Mouse (Mus musculus): Measurements from ENCODE around the gene Sorbs2. TPM values are rescaled to one million over a fixed set of nuclear protein-coding genes. Genes with fewer than 3 reads are reported as not detected.
"Not testable (repeated sequence)": the region's sequence is repeated elsewhere in the genome, so short reads cannot be mapped to it uniquely, and the experiment has no call there.

Sorbs2 gene
- polyA plus RNA-seq, 1 experiment from 2014 or later: not detected

- H3K4me3 ChIP-seq (ENCODE audit: inconsistent target): no peak overlapping the region
- WGBS (ENCODE audit: missing documents): 15% methylated on average over 7 of the region's 7 CpGs
- H3K27ac ChIP-seq: no peak overlapping the region
- H3K36me3 ChIP-seq (ENCODE audit: inconsistent target): no peaks in the 10 kb centered on the region
- H3K79me2 ChIP-seq (ENCODE audit: inconsistent target): no peaks in the 10 kb centered on the region
These were observed 309.3 kb downstream of the Sorbs2 start for GRCm38 (mm10) chr8:45816765-45817426.

- no peaks in the 10 kb centered on the region for H3K36me3 ChIP-seq (ENCODE audit: inconsistent target)
- no peaks in the 10 kb centered on the region for H3K79me2 ChIP-seq (ENCODE audit: inconsistent target)
- H3K27ac ChIP-seq: no peak overlapping the region
- 92% methylated on average over 5 of the region's 5 CpGs for WGBS (ENCODE audit: missing documents)
- H3K4me3 ChIP-seq (ENCODE audit: inconsistent target): no peak overlapping the region
These were observed 314.1 kb downstream of the Sorbs2 start for GRCm38 (mm10) chr8:45821650-45822049.

- Histone ChIP-seq H3K79me2 (ENCODE audit: inconsistent target) (no peaks in the 10 kb centered on the region), H3K27ac (no peak overlapping the region), H3K4me3 (ENCODE audit: inconsistent target) (no peak overlapping the region), H3K36me3 (ENCODE audit: inconsistent target) (no peaks in the 10 kb centered on the region)
- 88% methylated on average over 2 of the region's 2 CpGs for WGBS (ENCODE audit: missing documents)
These were observed 322.5 kb downstream of the Sorbs2 start for GRCm38 (mm10) chr8:45829985-45830548.

- H3K36me3 ChIP-seq (ENCODE audit: inconsistent target): no peaks in the 10 kb centered on the region
- no peak overlapping the region for H3K27ac ChIP-seq
- no peaks in the 10 kb centered on the region for H3K79me2 ChIP-seq (ENCODE audit: inconsistent target)
- H3K4me3 ChIP-seq (ENCODE audit: inconsistent target): no peak overlapping the region
- WGBS (ENCODE audit: missing documents): 73% methylated on average over 1 of the region's 2 CpGs
These were observed 326.3 kb downstream of the Sorbs2 start for GRCm38 (mm10) chr8:45833896-45834295.

- no peak overlapping the region for H3K4me3 ChIP-seq (ENCODE audit: inconsistent target)
- WGBS (ENCODE audit: missing documents): 84% methylated on average over 5 of the region's 5 CpGs
- H3K36me3 ChIP-seq (ENCODE audit: inconsistent target): no peaks in the 10 kb centered on the region
These were observed 335.7 kb downstream of the Sorbs2 start for GRCm38 (mm10) chr8:45843306-45843705.

GRCm38 (mm10) chr8:45844097-45844885 is 336.7 kb downstream of the Sorbs2 start:
- 84% methylated on average over 6 of the region's 6 CpGs for WGBS (ENCODE audit: missing documents)
- Histone ChIP-seq H3K27ac (no peak overlapping the region), H3K36me3 (ENCODE audit: inconsistent target) (no peaks in the 10 kb centered on the region), H3K4me3 (ENCODE audit: inconsistent target) (no peak overlapping the region), H3K79me2 (ENCODE audit: inconsistent target) (no peaks in the 10 kb centered on the region)

More at GRCm38 (mm10) chr8:45843306-45843705, 335.7 kb downstream of the Sorbs2 start:
- no peak overlapping the region for H3K27ac ChIP-seq
- H3K79me2 ChIP-seq (ENCODE audit: inconsistent target): no peaks in the 10 kb centered on the region

GRCm38 (mm10) chr8:45844911-45845481 is 337.4 kb downstream of the Sorbs2 start:
- H3K36me3 ChIP-seq (ENCODE audit: inconsistent target): no peaks in the 10 kb centered on the region
- H3K4me3 ChIP-seq (ENCODE audit: inconsistent target): no peak overlapping the region
- no peaks in the 10 kb centered on the region for H3K79me2 ChIP-seq (ENCODE audit: inconsistent target)
- H3K27ac ChIP-seq: no peak overlapping the region
- 88% methylated on average over 14 of the region's 14 CpGs for WGBS (ENCODE audit: missing documents)

GRCm38 (mm10) chr8:45845906-45846305 is 338.3 kb downstream of the Sorbs2 start:
- H3K4me3 ChIP-seq (ENCODE audit: inconsistent target): no peak overlapping the region
- H3K79me2 ChIP-seq (ENCODE audit: inconsistent target): no peaks in the 10 kb centered on the region
- 82% methylated on average over 4 of the region's 4 CpGs for WGBS (ENCODE audit: missing documents)
- no peaks in the 10 kb centered on the region for H3K36me3 ChIP-seq (ENCODE audit: inconsistent target)
- H3K27ac ChIP-seq: no peak overlapping the region

GRCm38 (mm10) chr8:45855118-45855517 is 347.5 kb downstream of the Sorbs2 start:
- WGBS (ENCODE audit: missing documents): 98% methylated on average over 4 of the region's 4 CpGs
- Histone ChIP-seq H3K79me2 (ENCODE audit: inconsistent target) (no peaks in the 10 kb centered on the region), H3K36me3 (ENCODE audit: inconsistent target) (no peaks in the 10 kb centered on the region), H3K4me3 (ENCODE audit: inconsistent target) (no peak overlapping the region), H3K27ac (no peak overlapping the region)

GRCm38 (mm10) chr8:45857734-45858133 is 350.1 kb downstream of the Sorbs2 start:
- WGBS (ENCODE audit: missing documents): 56% methylated on average over 5 of the region's 5 CpGs
- H3K79me2 ChIP-seq (ENCODE audit: inconsistent target): no peaks in the 10 kb centered on the region
- H3K36me3 ChIP-seq (ENCODE audit: inconsistent target): no peaks in the 10 kb centered on the region
- H3K4me3 ChIP-seq (ENCODE audit: inconsistent target): no peak overlapping the region
- no peak overlapping the region for H3K27ac ChIP-seq

- Histone ChIP-seq H3K27ac (no peak overlapping the region), H3K36me3 (ENCODE audit: inconsistent target) (no peaks in the 10 kb centered on the region), H3K4me3 (ENCODE audit: inconsistent target) (no peak overlapping the region), H3K79me2 (ENCODE audit: inconsistent target) (no peaks in the 10 kb centered on the region)
- WGBS (ENCODE audit: missing documents): 81% methylated on average over 9 of the region's 9 CpGs
These were observed 350.8 kb downstream of the Sorbs2 start for GRCm38 (mm10) chr8:45858391-45858790.

- H3K4me3 ChIP-seq (ENCODE audit: inconsistent target); H3K27ac ChIP-seq; H3K36me3 ChIP-seq (ENCODE audit: inconsistent target); H3K79me2 ChIP-seq (ENCODE audit: inconsistent target): not testable (repeated sequence)
- WGBS (ENCODE audit: missing documents): 70% methylated on average over 11 of the region's 11 CpGs
These were observed 364.0 kb downstream of the Sorbs2 start for GRCm38 (mm10) chr8:45871587-45871986.

GRCm38 (mm10) chr8:45872077-45872476 is 364.5 kb downstream of the Sorbs2 start:
- Histone ChIP-seq H3K27ac (no peak overlapping the region), H3K79me2 (ENCODE audit: inconsistent target) (no peaks in the 10 kb centered on the region), H3K36me3 (ENCODE audit: inconsistent target) (no peaks in the 10 kb centered on the region), H3K4me3 (ENCODE audit: inconsistent target) (no peak overlapping the region)
- 89% methylated on average over 7 of the region's 7 CpGs for WGBS (ENCODE audit: missing documents)

GRCm38 (mm10) chr8:45874945-45875626 is 367.5 kb downstream of the Sorbs2 start:
- WGBS (ENCODE audit: missing documents): 33% methylated on average over 10 of the region's 10 CpGs
- H3K79me2 ChIP-seq (ENCODE audit: inconsistent target): no peaks in the 10 kb centered on the region
- H3K4me3 ChIP-seq (ENCODE audit: inconsistent target): no peak overlapping the region
- no peak overlapping the region for H3K27ac ChIP-seq
- no peaks in the 10 kb centered on the region for H3K36me3 ChIP-seq (ENCODE audit: inconsistent target)

Measured in macrophage (primary cell).